Mouse (Mus musculus) neural tube, embryonic 10.5 days (tissue): ENCODE data around the gene Loxl3.

Experiments used
- DNase-seq: peaks from one replicate; pipeline ENCODE4 v3.0.0-alpha.2; 2017; ENCODE audit warnings: low spot score; ENCODE audit errors: extremely low spot score

Gene Loxl3

GRCm38 (mm10) chr6:83049367-83049766 is 15.4 kb downstream of the Loxl3 start:
- DNase-seq, result no peak

GRCm38 (mm10) chr6:83053136-83053960 is 19.4 kb downstream of the Loxl3 start:
- peak; percentile 66 for DNase-seq

GRCm38 (mm10) chr6:83054074-83054851 is 20.3 kb downstream of the Loxl3 start, which contains the start of gene Aup1:
Gene Aup1 (plus strand): TSS chr6:83054521.
- DNase-seq, result peak; percentile 98

- no peak for DNase-seq
These were observed 21.0 kb downstream of the Loxl3 start, which contains the start of gene Htra2 for GRCm38 (mm10) chr6:83054871-83055431. Gene Htra2 (minus strand): TSS chr6:83055273.

- DNase-seq, result no peak
These were observed 23.8 kb downstream of the Loxl3 start, which contains the start of gene Dqx1 for GRCm38 (mm10) chr6:83057790-83058189. Gene Dqx1 (plus strand): TSS chr6:83057844.

- DNase-seq, result no peak
These were observed 24.8 kb downstream of the Loxl3 start for GRCm38 (mm10) chr6:83058725-83059124.

GRCm38 (mm10) chr6:83065995-83066394 is 32.0 kb downstream of the Loxl3 start:
- DNase-seq, result no peak

GRCm38 (mm10) chr6:83066441-83066840 is 32.5 kb downstream of the Loxl3 start:
- no peak for DNase-seq

GRCm38 (mm10) chr6:83068221-83068620 is 34.2 kb downstream of the Loxl3 start:
- no peak for DNase-seq

- peak; percentile 70 for DNase-seq
These were observed 34.9 kb downstream of the Loxl3 start for GRCm38 (mm10) chr6:83068706-83069487.

- DNase-seq, result peak; percentile 66
These were observed 35.7 kb downstream of the Loxl3 start for GRCm38 (mm10) chr6:83069488-83070246.

GRCm38 (mm10) chr6:83070247-83070310 is 36.1 kb downstream of the Loxl3 start, which contains the start of gene Tlx2:
Gene Tlx2 (minus strand): TSS chr6:83070293.
- DNase-seq, result no peak

GRCm38 (mm10) chr6:83070311-83071219 is 36.6 kb downstream of the Loxl3 start:
- DNase-seq, result peak; percentile 82

- DNase-seq, result no peak
These were observed 37.2 kb downstream of the Loxl3 start for GRCm38 (mm10) chr6:83071220-83071619.

GRCm38 (mm10) chr6:83074979-83075378 is 41.0 kb downstream of the Loxl3 start:
- no peak for DNase-seq

- no peak for DNase-seq
These were observed 43.8 kb downstream of the Loxl3 start, which contains the start of gene Pcgf1 for GRCm38 (mm10) chr6:83077630-83078323. Gene Pcgf1 (plus strand): TSS chr6:83077869.

GRCm38 (mm10) chr6:83078324-83078858 is 44.4 kb downstream of the Loxl3 start:
- DNase-seq, result peak; percentile 100

GRCm38 (mm10) chr6:83080210-83080609 is 46.2 kb downstream of the Loxl3 start:
- no peak for DNase-seq

GRCm38 (mm10) chr6:83083497-83083896 is 49.5 kb downstream of the Loxl3 start:
- no peak for DNase-seq
